Mouse (Mus musculus): ENCODE data around the gene Cyp2d10.

GRCm38 (mm10) chr15:82435011-82435410 lies 28.0 kb upstream of the Cyp2d10 start:
- no peak for TF ChIP-seq CTCF (IDR thresholded peaks at IDR 0.05; ENCODE audit: extremely low read depth, insufficient read depth, insufficient read length, insufficient replicate concordance)
- TF ChIP-seq POLR2A (IDR thresholded peaks at IDR 0.05; ENCODE audit: low read depth, low read length) = no peak

Data from spleen, adult 2 months (tissue).